Mouse (Mus musculus) layer of hippocampus, adult 9-11 months (tissue): ENCODE measurements around the gene Slc25a36.

Experiments used
- DNase-seq: peaks from one replicate; pipeline ENCODE4 v3.0.0; 2022

The Slc25a36 gene

DNA sequence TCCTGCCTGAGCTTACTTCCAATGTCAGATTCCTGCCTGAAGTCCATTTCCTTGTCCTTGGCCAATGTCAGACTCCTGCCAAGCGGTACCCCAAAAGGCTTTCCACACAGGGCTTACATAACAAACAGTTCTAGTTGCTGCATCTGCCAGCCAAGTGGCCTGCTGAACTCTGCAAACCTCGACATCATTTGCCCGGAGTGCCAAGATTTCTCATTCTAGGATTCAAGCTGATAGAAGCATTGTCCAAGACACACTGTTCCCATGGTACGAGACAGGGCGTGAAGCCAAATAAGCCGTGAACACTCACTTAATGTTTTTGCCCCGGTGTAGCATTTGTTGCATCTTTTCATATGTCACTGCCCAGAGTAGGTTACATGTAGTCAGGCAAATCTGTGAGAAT, 74.3 kb downstream of the Slc25a36 start:
- no peak for DNase-seq

DNA sequence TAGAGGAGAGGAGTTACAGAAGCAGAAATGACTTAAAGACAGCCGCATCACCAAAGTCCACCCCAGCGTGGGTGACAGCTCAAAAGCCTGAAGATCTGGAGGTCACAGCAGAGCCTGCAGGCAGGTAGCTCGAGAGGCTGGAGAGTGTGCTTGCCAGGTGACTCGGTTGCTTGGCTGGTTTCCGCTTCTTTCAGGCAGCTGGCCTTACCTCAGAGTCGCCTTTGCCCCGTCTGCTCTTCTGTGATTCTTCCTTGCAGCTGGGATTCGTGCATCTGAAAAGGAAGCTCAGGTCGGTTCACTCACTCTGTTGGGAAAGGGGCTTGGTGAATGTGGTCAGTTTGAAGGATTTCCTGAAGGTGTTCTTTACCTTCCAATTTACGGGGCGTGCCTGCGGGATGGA, 83.6 kb downstream of the Slc25a36 start:
- no peak for DNase-seq

DNA sequence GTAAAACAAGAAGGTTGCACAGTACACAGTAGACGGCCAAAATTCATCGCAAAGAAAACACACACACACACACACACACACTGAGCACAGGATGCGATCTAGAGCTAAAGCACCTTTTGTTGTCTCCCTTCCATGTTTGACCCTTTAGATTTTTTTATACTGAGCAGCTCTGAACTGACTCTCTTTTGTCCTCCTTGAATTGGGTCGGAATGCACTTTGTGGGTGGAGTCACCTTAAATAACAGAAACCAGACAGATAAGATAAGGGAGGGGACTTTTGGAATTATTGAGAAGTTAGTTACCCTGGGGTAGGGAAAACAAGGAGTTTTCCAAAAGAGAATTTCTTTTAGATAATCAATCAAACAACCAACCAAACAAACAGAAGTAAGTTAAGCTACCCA, 85.0 kb downstream of the Slc25a36 start:
- no peak for DNase-seq
